17 mouse cellular contexts compared by ENCODE assay signal in genomic region chr7:100533503-100533902, GRCm38 (mm10). TPM values are rescaled to one million over a fixed set of nuclear protein-coding genes. Genes with fewer than 3 reads are reported as not detected.
DNase-seq lines count a peak whose midpoint lies in the region; ATAC-seq and TF ChIP-seq lines count a peak whose summit lies in the region.
"Had no signal": no experiment of that assay in that cellular context is flagged by ENCODE, and none has a peak within 500 bp of the region (broad histone marks: within the 10 kb centered on the region; RNA-seq: fewer than 3 reads in every experiment).

No protein-coding gene starts in this region.

- DNase-seq in intestine, embryonic 14.5 days (ENCODE audit: low spot score) = no peak
- DNase-seq in liver, embryonic 14.5 days (ENCODE audit: low read depth in 3 of 3, low spot score in 3 of 3) = no peak
- DNase-seq in lung, postnatal 10 days = peak; percentile 44
- peak; percentile 78 for DNase-seq in yolk sac, embryonic 10.5 days (ENCODE audit: low spot score)
- DNase-seq in kidney, postnatal 14 days = no peak
- no peak for DNase-seq in kidney, postnatal 25 days
- DNase-seq: cerebellum, adult 18-20 months; kidney, adult 8-10 months; thymus, postnatal 14 days had no signal

- H3K9ac ChIP-seq in intestine, embryonic 14.5 days (ENCODE audit: low read length) = no peak overlapping the region
- H3K9ac ChIP-seq in intestine, postnatal 0 days (ENCODE audit: low read depth, low read length) = no peak overlapping the region
- no peak overlapping the region for H3K9ac ChIP-seq in liver, embryonic 14.5 days (replicated peaks)
- H3K9ac ChIP-seq in neural tube, embryonic 15.5 days (replicated peaks) = no peak overlapping the region
- H3K9ac ChIP-seq: heart, embryonic 15.5 days; hindbrain, embryonic 12.5 days; limb, embryonic 13.5 days had no signal

- H3K36me3 ChIP-seq in intestine, embryonic 14.5 days (ENCODE audit: control insufficient read depth, insufficient read depth, low read length) = no peaks in the 10 kb centered on the region
- 0 out of 2 replicates have a peak, but pooled peaks cover 3% of the 10 kb centered on the region for H3K36me3 ChIP-seq in intestine, postnatal 0 days (ENCODE audit: control insufficient read depth, insufficient read depth)
- no peaks in the 10 kb centered on the region for H3K36me3 ChIP-seq in liver, embryonic 14.5 days (replicated peaks; ENCODE audit: control insufficient read depth, insufficient read depth, low read depth)
- H3K36me3 ChIP-seq in neural tube, embryonic 15.5 days = no peaks in the 10 kb centered on the region
- H3K36me3 ChIP-seq: heart, embryonic 15.5 days; hindbrain, embryonic 12.5 days; limb, embryonic 13.5 days had no signal

- TF ChIP-seq CTCF in intestine, postnatal 0 days (IDR thresholded peaks at IDR 0.05; ENCODE audit: low read depth) = no peak
- no peak for TF ChIP-seq CTCF in liver, embryonic 14.5 days (IDR thresholded peaks at IDR 0.05; ENCODE audit: low read depth)

- no peaks in the 10 kb centered on the region for H3K9me3 ChIP-seq in intestine, embryonic 14.5 days (ENCODE audit: control insufficient read depth, low read length)
- no peaks in the 10 kb centered on the region for H3K9me3 ChIP-seq in intestine, postnatal 0 days (ENCODE audit: control insufficient read depth)
- H3K9me3 ChIP-seq in liver, embryonic 14.5 days (ENCODE audit: control insufficient read depth, low read length) = no peaks in the 10 kb centered on the region
- H3K9me3 ChIP-seq in neural tube, embryonic 15.5 days (replicated peaks) = no peaks in the 10 kb centered on the region
- H3K9me3 ChIP-seq: heart, embryonic 15.5 days; hindbrain, embryonic 12.5 days; midbrain, embryonic 10.5 days had no signal

- no peak overlapping the region for H3K4me2 ChIP-seq in intestine, embryonic 14.5 days (ENCODE audit: low read length)
- no peak overlapping the region for H3K4me2 ChIP-seq in intestine, postnatal 0 days (replicated peaks; ENCODE audit: low read depth)
- H3K4me2 ChIP-seq in liver, embryonic 14.5 days (ENCODE audit: low read depth) = peak overlapping the region; percentile 45; the same call in 1 of the 2 replicates
- H3K4me2 ChIP-seq in neural tube, embryonic 15.5 days = no peak overlapping the region
- H3K4me2 ChIP-seq: heart, embryonic 15.5 days; hindbrain, embryonic 12.5 days; limb, embryonic 13.5 days had no signal

- 25% methylated on average over 2 of the region's 2 CpGs for WGBS in intestine, embryonic 14.5 days
- WGBS in intestine, postnatal 0 days = 28% methylated on average over 2 of the region's 2 CpGs
- WGBS in liver, embryonic 14.5 days (ENCODE audit: insufficient replicate concordance) = 49% methylated on average over 2 of the region's 2 CpGs
- WGBS in neural tube, embryonic 15.5 days = 78% methylated on average over 2 of the region's 2 CpGs

- no peak for TF ChIP-seq EP300 in liver, embryonic 14.5 days (IDR thresholded peaks at IDR 0.05; ENCODE audit: low read depth)

- H3K4me3 ChIP-seq in intestine, embryonic 14.5 days (ENCODE audit: low read depth, low read length) = no peak overlapping the region
- no peak overlapping the region for H3K4me3 ChIP-seq in intestine, postnatal 0 days (ENCODE audit: low read depth, low read length)
- no peak overlapping the region; a peak in 1 of 4 replicates for H3K4me3 ChIP-seq in liver, embryonic 14.5 days (ENCODE audit: insufficient read depth in 1 of 2, low read depth in 2 of 2, low read length in 2 of 2)
- H3K4me3 ChIP-seq in neural tube, embryonic 15.5 days (replicated peaks) = no peak overlapping the region
- H3K4me3 ChIP-seq: erythroblast, embryonic 14.5 days; heart, embryonic 15.5 days; hindbrain, embryonic 12.5 days; left cerebral cortex, adult 2 months; limb, embryonic 13.5 days; midbrain, embryonic 10.5 days had no signal

- H3K4me1 ChIP-seq in intestine, embryonic 14.5 days (replicated peaks; ENCODE audit: control insufficient read depth, insufficient read depth, low read length) = peaks cover 6% of the 10 kb centered on the region
- H3K4me1 ChIP-seq in intestine, postnatal 0 days (replicated peaks; ENCODE audit: control insufficient read depth, insufficient read depth, low read length) = peaks cover 5% of the 10 kb centered on the region; the same call in 1 of the 2 replicates
- peaks cover 7 to 14% of the 10 kb centered on the region in 2 experiments; a peak in 3 of 4 replicates for H3K4me1 ChIP-seq in liver, embryonic 14.5 days (replicated peaks; ENCODE audit: control insufficient read depth in 2 of 2, insufficient read depth in 2 of 2, low read length in 1 of 2)
- H3K4me1 ChIP-seq in neural tube, embryonic 15.5 days = peaks cover 12% of the 10 kb centered on the region

- H3K27ac ChIP-seq in intestine, embryonic 14.5 days (ENCODE audit: low read depth) = 0 out of 2 replicates have a peak overlapping the region, but pooled peaks have one; percentile 47
- no peak overlapping the region for H3K27ac ChIP-seq in intestine, postnatal 0 days (ENCODE audit: low read depth, low read length)
- H3K27ac ChIP-seq in liver, embryonic 14.5 days = no peak overlapping the region
- no peak overlapping the region for H3K27ac ChIP-seq in neural tube, embryonic 15.5 days (replicated peaks)
- H3K27ac ChIP-seq: heart, embryonic 15.5 days; hindbrain, embryonic 12.5 days; left cerebral cortex, adult 2 months; limb, embryonic 13.5 days; midbrain, embryonic 10.5 days had no signal

- no peaks in the 10 kb centered on the region for H3K27me3 ChIP-seq in intestine, embryonic 14.5 days (replicated peaks; ENCODE audit: control insufficient read depth, insufficient read depth, low read length)
- no peaks in the 10 kb centered on the region for H3K27me3 ChIP-seq in intestine, postnatal 0 days (replicated peaks; ENCODE audit: control insufficient read depth, insufficient read depth, low read length)
- H3K27me3 ChIP-seq in liver, embryonic 14.5 days (ENCODE audit: control insufficient read depth, insufficient read depth, low read length) = no peaks in the 10 kb centered on the region
- no peaks in the 10 kb centered on the region for H3K27me3 ChIP-seq in neural tube, embryonic 15.5 days (replicated peaks)
- H3K27me3 ChIP-seq: heart, embryonic 15.5 days; hindbrain, embryonic 12.5 days; limb, embryonic 13.5 days had no signal

- ATAC-seq in intestine, embryonic 14.5 days (replicated peaks; ENCODE audit: low FRiP score, low TSS enrichment, low read depth) = no peak
- ATAC-seq in intestine, postnatal 0 days = no peak
- no peak for ATAC-seq in liver, embryonic 14.5 days (ENCODE audit: insufficient read depth)
- no peak for ATAC-seq in neural tube, embryonic 15.5 days (ENCODE audit: low FRiP score)

RNA-seq across cellular contexts. Expression of gene Coa4, which starts 3.4 kb away (rescaled TPM):
- polyA plus RNA-seq in intestine, embryonic 14.5 days (2014; fragmentation: Nextera tagmentation; extraction: Ambion mirVana) = 33.8 and 36.9 TPM in 2 replicates
- 52.4 and 54.1 TPM in 2 replicates for polyA plus RNA-seq in intestine, postnatal 0 days (2015; fragmentation: Nextera tagmentation; extraction: Ambion mirVana)
- 6.0 and 9.4 TPM in 2 replicates for polyA plus RNA-seq in liver, embryonic 14.5 days (2012; rRNA removed)
- 13.9 and 14.7 TPM in 2 replicates for polyA plus RNA-seq in liver, embryonic 14.5 days (2014; fragmentation: Nextera tagmentation; extraction: Ambion mirVana)
- polyA plus RNA-seq in neural tube, embryonic 15.5 days (2015; fragmentation: Nextera tagmentation; extraction: Ambion mirVana) = 15.3 and 16.9 TPM in 2 replicates

RNA-seq across cellular contexts. Expression of gene Dnajb13, which starts 18.7 kb away (rescaled TPM):
- 0.24 and 0.26 TPM in 2 replicates for polyA plus RNA-seq in intestine, embryonic 14.5 days (2014; fragmentation: Nextera tagmentation; extraction: Ambion mirVana)
- 0.09 and 0.17 TPM in 2 replicates for polyA plus RNA-seq in intestine, postnatal 0 days (2015; fragmentation: Nextera tagmentation; extraction: Ambion mirVana)
- polyA plus RNA-seq in liver, embryonic 14.5 days (2012; rRNA removed) = 0.58 and 0.64 TPM in 2 replicates
- polyA plus RNA-seq in liver, embryonic 14.5 days (2014; fragmentation: Nextera tagmentation; extraction: Ambion mirVana) = 2.0 and 2.3 TPM in 2 replicates
- 3.5 and 3.7 TPM in 2 replicates for polyA plus RNA-seq in neural tube, embryonic 15.5 days (2015; fragmentation: Nextera tagmentation; extraction: Ambion mirVana)
- polyA plus RNA-seq: erythroblast, embryonic 14.5 days had no signal

RNA-seq across cellular contexts. Expression of gene Ucp2, which starts 40.4 kb away (rescaled TPM):
- 157 and 179 TPM in 2 replicates for polyA plus RNA-seq in intestine, embryonic 14.5 days (2014; fragmentation: Nextera tagmentation; extraction: Ambion mirVana)
- 266 and 281 TPM in 2 replicates for polyA plus RNA-seq in intestine, postnatal 0 days (2015; fragmentation: Nextera tagmentation; extraction: Ambion mirVana)
- 329 and 337 TPM in 2 replicates for polyA plus RNA-seq in liver, embryonic 14.5 days (2012; rRNA removed)
- polyA plus RNA-seq in liver, embryonic 14.5 days (2014; fragmentation: Nextera tagmentation; extraction: Ambion mirVana) = 556 and 628 TPM in 2 replicates
- polyA plus RNA-seq in neural tube, embryonic 15.5 days (2015; fragmentation: Nextera tagmentation; extraction: Ambion mirVana) = 71.5 and 149 TPM in 2 replicates

Comparison
In these comparisons a context has a peak if more than half of its experiments do, and no peak if none do; other contexts are left out.
1. DNase-seq: peak in lung, postnatal 10 days (single experiment) and yolk sac, embryonic 10.5 days (single experiment); none in intestine, embryonic 14.5 days (single experiment), liver, embryonic 14.5 days (0 of 3), kidney, postnatal 14 days (single experiment) and kidney, postnatal 25 days (0 of 2).